Mouse (Mus musculus): Measurements from ENCODE around the gene Pgpep1.

Gene Pgpep1

GRCm38 (mm10) chr8:70660273-70660725, at the start of gene Pgpep1:
TSS of gene Pgpep1 (minus strand) at chr8:70660388.
- no peak for DNase-seq (ENCODE audit: low spot score)

GRCm38 (mm10) chr8:70709794-70710193, 49.6 kb upstream of the Pgpep1 start:
- no peak for DNase-seq (ENCODE audit: low spot score)

GRCm38 (mm10) chr8:70708281-70708680, 48.1 kb upstream of the Pgpep1 start:
- DNase-seq (ENCODE audit: low spot score) = no peak

GRCm38 (mm10) chr8:70703287-70703686, 43.1 kb upstream of the Pgpep1 start, which contains the start of gene Iqcn:
TSS of gene Iqcn (plus strand) at chr8:70703457.
- DNase-seq (ENCODE audit: low spot score) = no peak

GRCm38 (mm10) chr8:70702842-70703182, 42.6 kb upstream of the Pgpep1 start:
- DNase-seq (ENCODE audit: low spot score) = peak; percentile 54

GRCm38 (mm10) chr8:70701982-70702841, 42.0 kb upstream of the Pgpep1 start:
- no peak for DNase-seq (ENCODE audit: low spot score)

GRCm38 (mm10) chr8:70701048-70701981, 41.1 kb upstream of the Pgpep1 start:
- DNase-seq (ENCODE audit: low spot score) = no peak

GRCm38 (mm10) chr8:70700555-70700922, 40.4 kb upstream of the Pgpep1 start:
- peak; percentile 88 for DNase-seq (ENCODE audit: low spot score)

- peak; percentile 74 for DNase-seq (ENCODE audit: low spot score)
These were observed 39.8 kb upstream of the Pgpep1 start for GRCm38 (mm10) chr8:70699834-70700554.

- DNase-seq (ENCODE audit: low spot score) = peak; percentile 38
These were observed 39.1 kb upstream of the Pgpep1 start for GRCm38 (mm10) chr8:70699116-70699833.

- DNase-seq (ENCODE audit: low spot score) = peak; percentile 98
These were observed 38.3 kb upstream of the Pgpep1 start, which contains the start of gene Jund for GRCm38 (mm10) chr8:70698310-70699109. TSS of gene Jund (plus strand) at chr8:70698949.

GRCm38 (mm10) chr8:70697366-70698250, 37.4 kb upstream of the Pgpep1 start:
- no peak for DNase-seq (ENCODE audit: low spot score)

GRCm38 (mm10) chr8:70696946-70697345, 36.8 kb upstream of the Pgpep1 start:
- no peak for DNase-seq (ENCODE audit: low spot score)

GRCm38 (mm10) chr8:70696019-70696885, 36.1 kb upstream of the Pgpep1 start:
- DNase-seq (ENCODE audit: low spot score) = peak; percentile 79

- DNase-seq (ENCODE audit: low spot score) = no peak
These were observed 35.3 kb upstream of the Pgpep1 start for GRCm38 (mm10) chr8:70695318-70696018.

GRCm38 (mm10) chr8:70693636-70694035, 33.4 kb upstream of the Pgpep1 start:
- no peak for DNase-seq (ENCODE audit: low spot score)

GRCm38 (mm10) chr8:70691727-70692231, 31.6 kb upstream of the Pgpep1 start:
- DNase-seq (ENCODE audit: low spot score) = peak; percentile 42

- DNase-seq (ENCODE audit: low spot score) = no peak
These were observed 31.0 kb upstream of the Pgpep1 start for GRCm38 (mm10) chr8:70691230-70691629.
